Mouse (Mus musculus) fibroblast of lung, adult 2 months (primary cell): ENCODE data around the gene Larp4b.
"Not testable (repeated sequence)": the region's sequence is repeated elsewhere in the genome, so short reads cannot be mapped to it uniquely, and the experiment has no call there.

Experiments used
- DNase-seq: peaks from one replicate; pipeline ENCODE4 v3.0.0-alpha.2; 2011; ENCODE audit warnings: low read depth

Larp4b gene

DNA sequence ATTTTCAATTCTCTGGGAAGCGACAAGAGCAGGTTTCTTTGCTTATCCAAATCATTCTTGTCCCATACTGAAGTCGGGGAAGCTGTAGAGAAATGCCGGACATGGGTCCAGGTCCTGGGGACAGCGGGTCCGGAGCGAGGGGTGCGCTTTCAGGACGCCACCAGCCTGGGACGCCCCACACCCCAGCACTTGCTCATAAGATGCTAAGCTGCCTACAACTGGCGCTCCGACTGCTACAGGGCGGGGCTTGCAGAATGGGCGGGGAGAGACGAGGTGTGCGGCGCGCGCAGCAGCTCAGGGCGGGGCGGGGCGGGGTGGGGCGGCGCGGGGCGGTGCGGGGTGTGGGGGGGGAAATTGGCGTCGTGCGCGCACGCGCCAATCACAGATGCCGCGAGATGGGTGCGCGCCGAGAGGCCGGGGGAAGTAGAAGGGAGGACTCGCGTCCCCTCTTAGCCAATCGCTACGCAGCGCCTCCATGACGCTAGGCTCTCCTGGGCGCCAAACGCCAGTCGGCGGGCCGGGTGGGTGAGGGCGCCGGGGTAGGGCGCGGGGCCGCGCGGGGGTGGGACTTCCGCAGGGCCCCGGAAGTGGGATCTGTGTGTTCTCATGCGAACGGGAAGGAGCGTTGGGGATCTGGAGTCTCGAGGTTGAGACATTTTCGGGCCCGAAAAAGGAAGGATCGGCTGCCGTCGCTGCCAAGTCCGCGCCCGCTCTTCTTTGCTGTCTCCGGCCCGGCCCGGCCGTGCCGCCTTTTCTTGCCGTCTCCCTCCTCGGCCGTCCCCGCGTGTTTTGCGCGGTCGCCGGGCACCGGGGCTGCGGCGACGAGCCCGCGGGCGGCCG lies at the start of gene Larp4b:
Larp4b (plus strand) TSS at position 566 of the 840 bp plus-strand sequence.
- DNase-seq, result peak; percentile 93

DNA sequence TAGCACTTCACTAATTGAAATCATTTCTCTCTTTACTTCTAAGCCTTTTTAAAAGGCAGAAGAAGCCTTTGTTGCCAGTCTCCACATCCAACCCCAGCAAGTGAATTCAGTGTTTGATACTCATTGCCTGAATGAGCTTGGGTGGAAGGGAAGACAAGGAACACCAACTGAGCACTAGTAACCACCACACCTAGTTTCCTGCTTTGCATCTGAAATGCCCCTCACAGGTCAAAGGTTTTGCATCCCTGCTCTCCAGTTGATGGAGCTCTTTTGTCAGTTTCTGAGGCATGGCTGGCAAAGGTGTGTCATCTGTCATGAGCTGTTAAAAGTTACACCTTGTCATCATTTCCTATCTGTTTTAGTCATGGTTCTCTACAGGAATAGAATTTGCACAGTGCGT lies 49.0 kb upstream of the Larp4b start:
- DNase-seq, result no peak

DNA sequence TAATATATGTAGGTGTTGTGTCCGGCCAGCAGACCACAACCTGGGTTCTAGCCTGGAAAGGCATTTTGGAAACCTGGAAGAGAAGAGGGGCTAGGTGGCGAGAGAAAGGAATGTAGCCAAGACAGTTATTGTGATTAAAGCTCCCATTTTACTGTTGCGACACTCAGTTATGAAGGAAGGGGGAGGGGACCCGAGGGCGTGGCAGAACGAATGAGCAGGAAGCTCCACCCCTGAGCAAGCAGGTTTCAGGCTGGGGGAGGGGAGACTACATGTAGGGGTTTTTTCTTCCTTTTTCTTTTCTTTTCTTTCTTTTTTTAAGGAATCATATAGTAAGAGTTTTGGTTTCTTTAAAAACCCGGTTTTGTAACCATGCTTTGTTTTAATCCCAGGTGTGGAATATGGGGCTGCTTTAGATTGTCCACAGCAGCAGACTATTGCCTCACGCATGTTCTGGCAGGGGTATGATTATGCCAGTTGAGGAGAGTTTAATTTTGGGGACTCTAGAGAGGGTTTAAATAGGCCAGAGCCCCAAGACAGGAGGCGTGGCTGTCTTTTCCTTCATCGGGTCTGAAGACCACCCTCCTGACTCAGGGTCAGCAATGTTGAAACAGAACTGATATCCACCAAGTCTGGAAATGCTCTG lies 41.5 kb upstream of the Larp4b start:
- not testable (repeated sequence) for DNase-seq

DNA sequence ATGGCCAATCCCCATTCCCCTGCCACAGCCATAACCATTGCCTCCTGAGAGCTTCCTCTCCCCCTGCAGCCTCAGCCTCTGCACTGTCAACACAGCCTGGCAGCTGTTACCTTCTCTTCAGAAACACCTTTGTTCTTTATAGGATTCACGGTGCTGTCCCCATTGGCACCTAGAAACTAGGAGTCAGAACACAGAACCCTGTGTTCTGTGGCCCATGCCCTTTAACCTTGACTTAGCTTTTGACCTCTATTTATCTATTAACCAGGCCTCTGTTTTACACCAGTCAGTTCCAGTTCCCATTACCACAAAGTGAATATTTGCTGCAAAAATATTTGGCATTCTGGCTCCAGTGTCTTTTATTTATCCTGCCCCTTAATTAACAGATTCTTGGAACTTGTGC lies 36.4 kb upstream of the Larp4b start:
- no peak for DNase-seq

DNA sequence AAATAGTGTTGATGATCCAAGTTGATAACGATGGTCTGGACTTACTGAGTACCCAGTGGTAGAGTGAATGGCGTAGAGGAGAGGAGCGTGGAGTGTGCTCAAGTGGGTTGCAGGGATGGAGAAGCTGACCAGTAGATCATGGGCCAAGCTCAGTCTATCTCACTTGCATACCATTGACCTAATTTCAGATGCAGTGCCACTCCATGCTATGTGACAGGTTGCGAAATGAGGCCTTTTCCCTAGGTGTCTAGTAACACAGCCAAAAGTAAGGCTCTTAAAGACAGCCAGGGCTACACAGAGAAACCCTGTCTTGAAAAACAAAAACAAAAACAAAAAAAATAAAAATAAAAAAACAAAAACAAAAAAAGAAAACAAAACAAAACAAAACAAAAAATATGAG lies 35.0 kb upstream of the Larp4b start:
- no peak for DNase-seq

DNA sequence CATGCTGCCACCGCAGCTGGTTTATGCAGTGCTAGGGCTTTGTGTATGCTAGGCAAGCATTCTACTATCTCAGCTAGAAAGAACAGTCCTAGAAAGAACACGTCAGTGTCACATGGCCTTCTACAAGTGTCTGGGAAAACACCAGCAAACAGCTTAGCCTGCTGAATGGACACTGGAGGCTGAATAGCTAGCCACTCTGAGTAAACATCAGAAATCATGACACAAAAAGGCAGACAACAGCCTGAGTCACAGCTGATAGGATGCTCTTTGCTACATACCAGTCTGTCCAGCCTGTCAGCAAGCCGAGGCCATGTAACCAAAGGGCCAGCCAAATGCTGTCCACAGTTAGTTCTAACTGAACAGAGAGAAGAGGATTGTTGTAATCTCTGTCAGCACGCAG lies 32.3 kb upstream of the Larp4b start:
- DNase-seq, result peak; percentile 24

DNA sequence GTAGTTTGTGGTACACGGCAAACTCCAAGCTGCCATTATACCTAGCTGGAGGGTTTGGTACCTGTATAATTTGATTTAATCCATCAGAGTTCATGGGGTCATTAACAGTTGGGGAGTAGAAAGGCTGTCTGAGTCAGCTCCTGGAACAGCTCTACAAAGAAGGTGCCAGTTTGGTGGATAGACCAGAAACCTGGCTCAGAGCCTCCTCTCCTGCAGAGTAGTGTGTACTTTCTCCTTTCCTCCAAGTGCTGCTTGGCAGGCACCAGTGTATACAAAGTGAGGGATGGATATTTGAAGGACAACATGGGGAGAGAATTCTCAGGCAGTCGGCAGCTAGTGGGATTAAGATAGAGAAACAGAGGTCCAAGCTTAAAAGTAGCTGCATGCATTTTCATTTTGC lies 29.5 kb upstream of the Larp4b start:
- DNase-seq, result peak; percentile 36

DNA sequence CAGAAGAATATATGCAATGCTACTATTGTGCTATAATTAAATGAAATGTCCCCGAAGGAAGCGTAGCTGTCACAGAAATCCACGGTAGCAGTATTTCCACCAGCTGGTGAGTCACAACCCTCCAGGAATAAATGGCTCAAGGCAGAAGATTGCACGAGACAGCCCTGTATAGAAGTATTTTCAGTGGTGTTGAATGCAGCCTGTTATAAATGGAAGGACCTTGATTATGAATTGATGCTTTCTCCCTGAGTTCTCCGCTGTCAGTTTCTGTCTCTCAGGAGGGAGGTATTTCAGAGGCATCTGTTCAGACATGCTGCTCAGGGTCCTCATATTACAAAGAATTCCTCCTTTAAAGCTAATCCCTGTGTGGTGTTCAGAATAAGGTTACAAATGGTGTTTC lies 27.6 kb upstream of the Larp4b start:
- no peak for DNase-seq

DNA sequence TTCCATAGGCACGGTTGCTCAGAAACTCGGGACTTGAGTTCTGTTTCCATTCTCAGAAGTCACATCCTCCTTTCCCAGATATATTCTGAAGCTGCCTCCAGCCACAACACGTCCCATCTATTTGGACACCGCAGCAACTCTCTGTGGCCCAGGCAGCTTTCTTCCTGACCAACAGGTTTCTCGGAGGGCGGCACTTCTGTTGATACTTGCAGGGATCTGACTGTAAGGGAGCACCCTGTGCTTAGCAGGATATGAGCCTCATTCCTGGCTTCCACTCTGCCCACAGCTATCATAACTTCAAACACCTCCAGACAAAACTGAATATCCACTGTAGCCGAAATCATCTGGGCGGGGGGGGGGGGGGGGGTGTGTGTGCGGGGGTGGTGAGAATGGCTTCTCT lies 22.7 kb upstream of the Larp4b start:
- DNase-seq, result no peak

DNA sequence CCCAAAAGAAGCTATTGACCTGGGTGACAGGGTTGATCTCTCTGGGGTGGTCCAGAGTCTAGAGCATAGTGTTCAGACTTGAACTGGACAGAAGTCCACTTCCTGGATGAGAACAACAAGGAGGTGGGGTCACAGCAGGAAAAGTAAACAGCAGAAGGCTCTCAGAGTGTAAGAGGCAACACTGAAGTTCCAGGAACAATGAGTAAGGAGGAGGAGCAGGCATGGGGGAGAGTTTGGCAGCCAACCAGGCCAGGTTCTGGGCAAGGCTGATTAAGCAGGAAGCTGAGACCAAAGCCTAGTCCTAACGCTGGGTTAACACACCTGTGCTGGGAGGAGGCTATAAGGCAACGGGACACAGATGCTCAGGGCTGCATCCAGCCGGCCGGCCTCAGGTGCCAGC lies 19.9 kb upstream of the Larp4b start:
- DNase-seq, result no peak

DNA sequence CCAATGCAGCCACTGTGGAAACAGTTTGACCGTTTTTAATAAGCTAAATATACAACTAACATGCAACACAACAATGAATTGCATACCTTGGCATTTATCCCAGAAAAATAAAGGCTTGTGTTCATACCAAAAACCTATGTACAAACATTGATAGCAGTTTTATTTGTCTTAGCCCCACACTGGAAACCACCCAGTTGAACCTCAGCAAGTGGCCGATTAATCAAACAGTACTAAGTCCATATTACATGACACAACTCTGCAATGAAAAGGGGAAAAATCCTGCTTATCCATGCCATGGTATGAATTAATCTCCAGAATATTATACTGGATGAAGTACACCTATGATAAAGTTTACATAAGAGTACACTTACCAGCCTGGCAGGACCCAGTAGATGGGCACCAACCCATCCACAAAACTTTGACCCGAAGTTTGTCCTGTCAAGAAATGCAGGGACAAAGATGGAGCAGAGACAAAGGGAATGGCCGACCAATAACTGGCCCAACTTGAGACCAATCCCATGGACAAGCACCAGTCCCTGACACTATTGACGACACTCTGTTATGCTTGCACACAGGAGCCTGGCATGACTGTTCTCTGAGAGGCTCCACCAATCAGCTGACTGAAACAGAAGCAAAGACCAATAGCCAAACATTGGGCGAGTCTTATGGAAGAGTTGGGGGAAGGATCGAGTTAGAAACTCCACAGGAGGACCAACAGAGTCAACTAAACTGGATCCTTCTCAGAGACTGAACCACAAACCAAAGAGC lies 17.7 kb upstream of the Larp4b start:
- DNase-seq, result no peak

DNA sequence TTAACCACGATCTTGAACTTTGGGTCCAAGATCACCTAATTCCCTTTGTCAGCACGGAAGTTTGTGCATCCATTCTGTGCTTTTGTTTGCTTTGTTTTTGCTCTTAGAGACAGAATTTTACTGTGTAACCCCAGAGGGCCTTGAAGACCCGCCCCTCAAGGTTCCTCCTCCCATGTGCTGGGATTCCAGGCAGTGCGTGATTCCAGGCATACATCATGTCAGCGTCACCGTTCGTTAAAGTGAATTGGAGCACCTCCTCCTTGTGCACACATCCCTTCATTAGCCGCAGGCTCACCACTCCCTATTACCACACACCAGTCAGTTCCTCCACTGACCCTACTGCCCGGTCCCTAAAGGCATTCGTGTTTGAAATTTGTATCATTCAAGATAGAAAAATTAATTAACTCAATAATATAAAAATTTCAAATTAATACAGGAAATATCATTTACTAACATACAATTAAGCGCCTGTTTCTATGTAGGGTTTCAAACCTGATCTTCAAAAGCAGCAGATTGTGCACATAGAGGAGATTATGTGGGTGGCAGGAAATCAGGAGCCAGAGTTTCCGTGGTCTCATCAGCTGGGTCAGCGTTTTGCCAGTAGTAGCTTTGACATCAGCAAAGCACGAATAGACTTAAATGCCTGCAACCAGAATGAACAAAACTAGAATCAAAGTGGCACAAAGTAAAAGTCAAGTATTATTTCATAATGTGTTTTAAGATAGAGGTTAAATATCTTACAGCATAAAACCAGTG lies 11.4 kb upstream of the Larp4b start:
- DNase-seq, result no peak

DNA sequence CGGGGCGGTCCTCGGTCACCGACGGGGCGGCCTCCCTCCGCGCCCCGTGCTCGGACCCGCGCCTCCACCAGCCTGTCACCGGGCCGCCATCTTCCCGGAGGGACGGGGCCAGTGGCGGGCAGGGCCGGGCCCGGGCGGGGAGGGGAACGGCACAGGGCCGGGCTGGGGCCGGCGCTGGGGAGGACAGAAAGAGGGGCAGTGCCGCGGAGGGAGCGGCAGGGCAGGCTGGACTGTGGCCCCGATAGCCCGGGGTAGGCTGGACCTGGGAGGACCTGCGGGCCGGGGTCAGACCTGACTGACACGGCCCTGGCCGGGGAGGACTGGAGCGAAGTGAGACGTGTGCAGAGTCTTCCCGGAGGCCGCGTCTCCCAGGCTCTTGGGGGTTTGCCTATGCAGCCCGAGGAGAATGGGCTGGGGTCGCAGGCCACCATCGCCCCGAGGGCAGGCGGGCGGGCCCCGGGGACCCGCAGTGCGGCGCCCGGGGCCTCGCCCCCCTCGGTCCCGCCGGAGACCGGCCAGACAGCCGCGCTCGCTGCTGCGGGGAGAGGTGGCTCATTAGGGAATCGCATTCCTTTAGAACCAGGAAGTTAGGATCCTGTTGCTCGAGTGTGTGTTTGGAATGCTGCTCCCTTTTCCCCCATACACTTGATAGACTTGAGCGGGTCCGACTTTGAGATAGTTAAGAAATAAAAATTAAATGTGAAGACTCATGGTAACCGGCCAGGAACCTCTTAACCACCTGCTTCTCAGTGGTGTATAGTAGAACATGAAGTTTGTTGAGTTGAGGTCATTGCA lies 702 bp downstream of the Larp4b start:
- no peak for DNase-seq

DNA sequence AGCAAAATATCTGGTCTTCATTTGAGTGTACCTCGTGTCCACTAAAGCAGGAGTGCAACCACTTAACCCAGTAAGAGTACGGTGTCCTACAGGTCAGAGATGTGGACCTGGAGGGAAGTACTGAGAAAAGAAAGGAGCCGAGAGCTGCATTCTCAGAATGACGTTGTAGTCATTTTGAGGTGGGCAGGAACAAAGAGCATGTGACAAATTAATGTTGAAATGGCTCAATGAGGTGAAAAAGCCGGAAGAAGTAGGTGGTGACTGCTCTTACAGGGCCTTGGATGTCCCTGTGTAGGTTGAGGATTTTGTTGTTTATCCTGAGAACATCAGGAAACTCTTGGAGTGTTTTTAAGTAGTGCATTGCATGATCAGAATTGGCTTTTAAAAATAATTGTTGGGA lies 5.6 kb downstream of the Larp4b start:
- no peak for DNase-seq

DNA sequence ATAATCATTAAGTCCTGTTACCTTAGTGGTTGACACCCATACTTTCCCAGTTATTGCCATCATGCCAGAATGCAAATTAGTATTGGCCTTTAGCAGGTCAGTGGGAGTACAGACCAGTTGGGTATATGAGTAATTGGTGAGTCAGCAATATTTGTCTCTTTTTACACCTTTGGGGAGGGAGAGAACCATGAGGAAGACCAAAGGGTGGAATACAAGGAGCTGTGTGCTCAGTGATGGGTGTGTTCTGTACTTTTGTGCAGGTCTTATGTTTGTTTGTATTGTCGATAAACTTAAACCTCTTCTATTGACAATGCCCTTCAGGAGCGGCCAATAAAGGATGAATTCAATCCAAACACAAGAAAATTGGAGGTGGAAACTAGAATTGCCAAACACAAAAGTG lies 6.8 kb downstream of the Larp4b start:
- DNase-seq, result no peak

DNA sequence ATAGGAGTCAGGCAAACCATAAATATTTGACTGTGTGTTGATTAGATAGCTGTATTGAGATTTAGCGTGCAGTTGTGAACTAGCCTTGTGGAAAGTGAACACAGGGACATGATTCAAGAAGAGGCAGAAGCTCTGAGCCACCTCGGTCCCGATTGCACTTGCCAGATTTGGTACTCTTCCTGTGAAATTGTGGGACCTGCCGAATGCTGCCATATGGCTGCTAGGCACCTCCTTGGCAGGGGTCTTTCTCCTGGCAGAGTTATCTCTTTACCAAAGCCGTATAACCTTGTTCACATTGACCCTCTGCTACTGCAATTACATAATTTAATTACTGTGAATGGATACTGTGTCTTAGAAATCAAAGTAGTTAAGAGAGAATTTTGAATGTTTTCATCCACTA lies 12.6 kb downstream of the Larp4b start:
- DNase-seq, result no peak

DNA sequence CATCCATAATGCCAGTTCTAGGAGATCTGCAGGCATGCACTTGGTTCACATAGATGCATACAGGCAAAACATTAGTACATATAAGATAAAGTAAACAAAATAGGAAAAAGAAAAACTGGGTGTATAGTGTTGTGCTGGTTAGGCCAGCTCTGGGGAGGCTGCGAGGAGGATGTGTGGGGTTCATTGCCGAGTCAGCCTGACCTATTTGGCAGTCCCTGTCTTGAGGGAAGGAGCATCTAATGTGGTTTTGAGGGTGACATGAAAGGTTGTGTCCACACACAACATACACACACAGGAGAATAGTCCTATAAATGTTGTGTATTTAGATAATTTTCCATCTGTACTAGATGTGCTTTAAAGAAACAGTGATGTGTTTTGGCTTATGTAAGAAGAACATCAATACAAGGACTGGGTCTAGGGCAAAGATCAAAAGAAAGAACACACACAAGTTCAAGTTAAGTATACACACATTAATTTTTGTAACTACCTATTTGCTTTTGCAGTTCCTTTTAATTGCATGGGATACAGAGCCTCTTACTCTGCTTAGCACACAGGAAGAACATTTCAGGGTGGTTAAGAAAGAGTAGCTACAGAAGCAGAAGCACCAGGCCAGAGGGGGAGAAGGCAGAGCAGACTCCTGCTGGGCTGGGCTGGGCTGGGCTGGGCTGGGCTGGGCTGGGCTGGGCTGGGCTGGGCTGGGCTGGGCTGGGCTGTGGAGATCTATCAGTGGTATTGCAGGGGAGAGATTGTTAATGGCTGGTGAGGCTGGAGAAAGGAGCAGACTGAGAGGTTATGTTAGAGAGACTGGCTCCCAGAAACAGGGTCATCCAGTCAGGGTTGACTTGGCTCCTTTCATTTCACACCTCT lies 13.5 kb downstream of the Larp4b start:
- no peak for DNase-seq

DNA sequence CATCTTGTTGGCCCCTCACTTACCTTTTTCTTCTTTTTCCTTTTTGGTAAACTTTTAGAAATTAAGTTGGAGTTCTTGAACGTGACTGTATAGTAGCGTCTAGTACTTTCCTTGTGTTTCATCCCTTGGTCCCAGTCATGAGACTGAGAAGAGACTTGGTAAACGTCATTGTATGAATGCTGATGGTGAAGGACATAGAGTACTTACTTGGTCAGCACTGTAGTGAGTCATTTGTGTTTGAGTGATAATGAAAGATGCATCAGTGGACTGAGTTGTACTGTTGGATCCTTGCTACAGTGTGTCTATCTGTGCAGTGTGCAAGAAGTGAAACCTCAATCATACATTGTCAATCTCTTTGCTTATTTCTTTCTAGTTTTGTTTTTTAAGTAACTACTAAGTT lies 20.1 kb downstream of the Larp4b start:
- DNase-seq, result no peak

DNA sequence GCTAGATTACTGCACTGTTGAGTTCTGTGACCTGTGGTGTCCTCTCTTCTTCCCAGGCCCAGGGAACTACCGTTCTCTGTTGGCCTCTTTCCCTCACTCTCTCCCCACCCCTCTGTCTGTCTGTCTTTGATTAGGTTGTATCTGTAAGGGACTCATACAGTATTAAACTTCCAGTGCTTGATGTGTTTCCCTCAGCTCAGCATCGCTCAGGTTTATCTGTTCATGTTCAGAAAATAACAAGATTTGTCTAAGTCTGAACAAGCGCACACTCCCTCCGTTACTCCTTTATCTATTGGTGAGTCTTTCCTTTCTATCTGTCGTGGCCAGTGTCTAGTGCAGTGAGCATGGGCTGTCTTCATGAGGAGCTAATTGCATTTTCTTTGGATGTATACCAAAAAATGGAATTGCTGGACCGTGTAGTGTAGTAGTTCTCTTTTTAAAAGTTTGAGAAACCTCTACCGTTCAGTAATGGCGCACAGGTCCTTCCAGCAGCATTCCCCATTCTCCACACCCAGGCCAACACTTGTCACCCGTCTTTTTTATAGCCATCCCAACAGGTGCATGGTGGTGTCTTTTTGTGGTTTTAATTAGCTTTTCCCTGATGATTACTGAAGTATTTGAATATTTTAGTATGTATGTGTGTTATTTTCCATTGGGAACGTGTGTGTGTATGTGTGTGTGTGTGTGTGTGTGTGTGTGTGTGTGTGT lies 27.3 kb downstream of the Larp4b start:
- DNase-seq, result no peak

DNA sequence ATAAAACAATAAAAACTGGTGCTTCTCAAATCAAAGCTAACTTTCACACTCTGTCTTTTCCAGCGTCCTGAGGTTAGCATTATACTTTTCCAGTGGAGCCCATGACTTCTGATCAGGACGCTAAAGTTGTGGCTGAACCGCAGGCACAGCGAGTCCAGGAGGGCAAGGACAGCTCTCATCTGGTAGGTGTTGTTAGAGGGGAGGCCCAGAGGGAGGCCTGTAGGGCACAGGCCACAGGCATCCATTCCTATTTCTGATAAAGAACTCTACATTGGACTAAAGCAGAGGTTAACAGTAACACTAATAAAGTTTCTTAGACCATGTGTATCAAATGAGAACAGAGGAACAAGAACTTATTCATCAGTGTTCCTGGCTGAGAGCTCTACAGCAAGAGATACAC lies 28.4 kb downstream of the Larp4b start:
- no peak for DNase-seq
